Mouse (Mus musculus) forebrain, embryonic 14.5 days (tissue): ENCODE measurements around the gene Wdr38. TPM values are rescaled to one million over a fixed set of nuclear protein-coding genes. Genes with fewer than 3 reads are reported as not detected.

ENCODE experiments used
- ATAC-seq: fragments of 200-750 bp; cut with Nextera tagmentation; 2 replicates; pipeline ENCODE4 v1.8.0; 2017; ENCODE audit warnings: mild to moderate bottlenecking, moderate library complexity
- DNase-seq: peaks from one replicate; pipeline ENCODE4 v3.0.0-alpha.2; 2015; ENCODE audit warnings: low spot score
- H3K27ac ChIP-seq: fragments of 300-500 bp; sonication (generic); 2 replicates; pipeline ENCODE4 v1.5.1; 2014; ENCODE audit warnings: low read depth, mild to moderate bottlenecking, control low read depth, low read length, moderate library complexity
- H3K27me3 ChIP-seq: fragments of 300-500 bp; sonication (generic); replicated peaks from 2 replicates; pipeline ENCODE4 v1.6.1; 2014; ENCODE audit warnings: low read length, control low read depth, mixed read lengths; ENCODE audit not compliant: control insufficient read depth, insufficient read depth
- H3K36me3 ChIP-seq: fragments of 300-500 bp; sonication (generic); 2 replicates; pipeline ENCODE4 v1.6.1; 2014; ENCODE audit warnings: low read length, control low read depth; ENCODE audit not compliant: control insufficient read depth, insufficient read depth
- H3K4me1 ChIP-seq: fragments of 300-500 bp; sonication (generic); 2 replicates; pipeline ENCODE4 v1.6.1; 2014; ENCODE audit warnings: antibody characterized with exemption, low read length, control low read depth; ENCODE audit not compliant: control insufficient read depth, insufficient read depth
- H3K4me2 ChIP-seq: fragments of 300-500 bp; sonication (generic); 2 replicates; pipeline ENCODE4 v1.6.1; 2014; ENCODE audit warnings: mild to moderate bottlenecking, control low read depth, low read length
- H3K4me3 ChIP-seq: fragments of 300-500 bp; sonication (generic); 2 replicates; pipeline ENCODE4 v1.5.1; 2014; ENCODE audit warnings: low read depth, low read length, control low read depth
- H3K9ac ChIP-seq: fragments of 300-500 bp; sonication (generic); 2 replicates; pipeline ENCODE4 v1.6.1; 2014; ENCODE audit warnings: mild to moderate bottlenecking, low read length, control low read depth, moderate library complexity
- H3K9me3 ChIP-seq: fragments of 300-500 bp; sonication (generic); replicated peaks from 2 replicates; pipeline ENCODE4 v1.6.1; 2016; ENCODE audit warnings: low read length, control low read depth, mixed read lengths; ENCODE audit not compliant: control insufficient read depth
- WGBS: fragments of 180-500 bp; shearing (Covaris S2); extraction: QIAGEN DNeasy Blood & Tissue Kit; methylation state at CpG from one replicate; pipeline ENCODE4 v1.1.7; 2014; 5-methylcytosine and 5-hydroxymethylcytosine counted together
- polyA plus RNA-seq: library from polyadenylated mRNA; unstranded; fragments of >200 nt; fragmentation: Nextera tagmentation; extraction: Ambion mirVana; gene quantifications from 2 replicates; pipeline ENCODE4 v1.2.1, GENCODE M21; 2014

Wdr38 gene
- polyA plus RNA-seq, 1 experiment from 2014 or later, result 1.4 TPM

- H3K36me3 ChIP-seq, result peaks cover 46% of the 10 kb centered on the region
- no peak overlapping the region for H3K27ac ChIP-seq
- 0 out of 2 replicates have a peak overlapping the region, but pooled peaks have one; percentile 13 for H3K9ac ChIP-seq
- H3K4me1 ChIP-seq, result peaks cover 22% of the 10 kb centered on the region
- peak overlapping the region; percentile 94 for H3K4me2 ChIP-seq
- no peaks in the 10 kb centered on the region for H3K27me3 ChIP-seq
- 37% methylated on average over 8 of the region's 8 CpGs for whole genome bisulfite sequencing
- H3K9me3 ChIP-seq, result no peaks in the 10 kb centered on the region
- ATAC-seq (no peak), DNase-seq (no peak)
- peak overlapping the region; percentile 71 for H3K4me3 ChIP-seq
Measured at GRCm38 (mm10) chr2:39003106-39003505, 5.8 kb downstream of the Wdr38 start.

- no peak overlapping the region for H3K27ac ChIP-seq
- peak overlapping the region; percentile 71 for H3K4me3 ChIP-seq
- peak overlapping the region; percentile 94 for H3K4me2 ChIP-seq
- 73% methylated on average over 5 of the region's 5 CpGs for WGBS
- peaks cover 46% of the 10 kb centered on the region for H3K36me3 ChIP-seq
- ATAC-seq, result no peak
- peak overlapping the region; percentile 88; the same call in 1 of the 2 replicates for H3K9ac ChIP-seq
- no peaks in the 10 kb centered on the region for H3K27me3 ChIP-seq
- no peak for DNase-seq
- H3K4me1 ChIP-seq, result peaks cover 22% of the 10 kb centered on the region
- no peaks in the 10 kb centered on the region for H3K9me3 ChIP-seq
Measured at GRCm38 (mm10) chr2:39003512-39003911, 6.2 kb downstream of the Wdr38 start.

GRCm38 (mm10) chr2:39004372-39004771 lies 7.1 kb downstream of the Wdr38 start:
- 3% methylated on average over 10 of the region's 11 CpGs for WGBS
- no peaks in the 10 kb centered on the region for H3K27me3 ChIP-seq
- no peaks in the 10 kb centered on the region for H3K9me3 ChIP-seq
- peak overlapping the region; percentile 88 for H3K9ac ChIP-seq
- DNase-seq (peak; percentile 33), ATAC-seq (no peak)
- peak overlapping the region; percentile 94 for H3K4me2 ChIP-seq
- peaks cover 30% of the 10 kb centered on the region for H3K4me1 ChIP-seq
- H3K27ac ChIP-seq, result peak overlapping the region; percentile 81
- peaks cover 45% of the 10 kb centered on the region for H3K36me3 ChIP-seq
- peak overlapping the region; percentile 71 for H3K4me3 ChIP-seq

- peaks cover 39% of the 10 kb centered on the region for H3K36me3 ChIP-seq
- peak within 1 kb of the TSS; percentile 71 for H3K4me3 ChIP-seq
- H3K4me2 ChIP-seq, result peak within 1 kb of the TSS; percentile 94
- H3K27ac ChIP-seq, result peak within 1 kb of the TSS; percentile 81
- peak; percentile 90 for ATAC-seq
- peaks cover 33% of the 10 kb centered on the region for H3K4me1 ChIP-seq
- no peaks in the 10 kb centered on the region for H3K27me3 ChIP-seq
- no peaks in the 10 kb centered on the region for H3K9me3 ChIP-seq
- WGBS, result under 1% methylated on average over 57 of the region's 58 CpGs
- peak; percentile 97 for DNase-seq
- peak within 1 kb of the TSS; percentile 88 for H3K9ac ChIP-seq
Measured at GRCm38 (mm10) chr2:39004880-39005435, 7.7 kb downstream of the Wdr38 start, which contains the start of gene Arpc5l. Gene Arpc5l, plus strand, starts transcription at chr2:39005348.

GRCm38 (mm10) chr2:39005574-39006079 lies 8.4 kb downstream of the Wdr38 start, which contains the start of gene Rpl35:
Gene Rpl35, minus strand, starts transcription at chr2:39005624.
- H3K27me3 ChIP-seq, result no peaks in the 10 kb centered on the region
- H3K4me3 ChIP-seq, result peak within 1 kb of the TSS; percentile 71
- H3K27ac ChIP-seq, result peak within 1 kb of the TSS; percentile 81
- peaks cover 32% of the 10 kb centered on the region for H3K36me3 ChIP-seq
- DNase-seq (no peak), ATAC-seq (no peak)
- 14% methylated on average over 15 of the region's 15 CpGs for WGBS
- H3K4me2 ChIP-seq, result peak within 1 kb of the TSS; percentile 94
- H3K9me3 ChIP-seq, result no peaks in the 10 kb centered on the region
- peak within 1 kb of the TSS; percentile 88 for H3K9ac ChIP-seq
- peaks cover 33% of the 10 kb centered on the region for H3K4me1 ChIP-seq

GRCm38 (mm10) chr2:39006149-39006730 lies 9.0 kb downstream of the Wdr38 start:
- H3K9ac ChIP-seq, result 0 out of 2 replicates have a peak overlapping the region, but pooled peaks have one; percentile 25
- 92% methylated on average over 14 of the region's 14 CpGs for WGBS
- H3K4me1 ChIP-seq, result peaks cover 33% of the 10 kb centered on the region
- peaks cover 26% of the 10 kb centered on the region for H3K36me3 ChIP-seq
- ATAC-seq, result no peak
- H3K27me3 ChIP-seq, result no peaks in the 10 kb centered on the region
- no peak overlapping the region for H3K27ac ChIP-seq
- peak overlapping the region; percentile 71; the same call in 1 of the 2 replicates for H3K4me3 ChIP-seq
- H3K4me2 ChIP-seq, result peak overlapping the region; percentile 94
- no peaks in the 10 kb centered on the region for H3K9me3 ChIP-seq
- no peak for DNase-seq

GRCm38 (mm10) chr2:39007865-39008264 lies 10.6 kb downstream of the Wdr38 start:
- DNase-seq (peak; percentile 93), ATAC-seq (peak; percentile 87)
- Histone ChIP-seq H3K4me3 (peak overlapping the region; percentile 87), H3K36me3 (peaks cover 19% of the 10 kb centered on the region), H3K27me3 (no peaks in the 10 kb centered on the region), H3K27ac (peak overlapping the region; percentile 90), H3K4me2 (peak overlapping the region; percentile 97), H3K9me3 (no peaks in the 10 kb centered on the region), H3K9ac (peak overlapping the region; percentile 94), H3K4me1 (peaks cover 31% of the 10 kb centered on the region)
- WGBS, result 1% methylated on average over 41 of the region's 44 CpGs

GRCm38 (mm10) chr2:39008350-39008851 lies 11.1 kb downstream of the Wdr38 start:
- Histone ChIP-seq H3K27ac (peak overlapping the region; percentile 90), H3K9me3 (no peaks in the 10 kb centered on the region), H3K36me3 (peaks cover 20% of the 10 kb centered on the region), H3K4me1 (peaks cover 28% of the 10 kb centered on the region), H3K4me2 (peak overlapping the region; percentile 97), H3K9ac (peak overlapping the region; percentile 94), H3K4me3 (peak overlapping the region; percentile 87), H3K27me3 (no peaks in the 10 kb centered on the region)
- ATAC-seq (peak; percentile 47), DNase-seq (peak; percentile 17)
- under 1% methylated on average over 18 of the region's 25 CpGs for WGBS
